Mouse (Mus musculus) neutrophil, adult 5-6 weeks (primary cell): ENCODE measurements around the gene Gba2. TPM values are rescaled to one million over a fixed set of nuclear protein-coding genes. Genes with fewer than 3 reads are reported as not detected.
A peak's percentile ranks its signal among the peaks of the same experiment; 100 is the strongest.
"Not testable (repeated sequence)": the region's sequence is repeated elsewhere in the genome, so short reads cannot be mapped to it uniquely, and the experiment has no call there.

Experiments used
- ATAC-seq: fragments of 151-379, 151-347 bp; 2 replicates; pipeline ENCODE4 v1.8.0; 2017; ENCODE audit warnings: mild to moderate bottlenecking, moderate TSS enrichment; ENCODE audit not compliant: insufficient number of reproducible peaks, poor library complexity, low FRiP score, severe bottlenecking; ENCODE audit errors: extremely low read depth
- total RNA-seq: library from RNA; stranded (forward); fragments of 200-1000 nt; gene quantifications from 2 replicates; pipeline ENCODE4 v1.2.3, GENCODE M21; 2017

Gba2 gene
- total RNA-seq, 1 experiment from 2014 or later = 22.2 TPM

DNA sequence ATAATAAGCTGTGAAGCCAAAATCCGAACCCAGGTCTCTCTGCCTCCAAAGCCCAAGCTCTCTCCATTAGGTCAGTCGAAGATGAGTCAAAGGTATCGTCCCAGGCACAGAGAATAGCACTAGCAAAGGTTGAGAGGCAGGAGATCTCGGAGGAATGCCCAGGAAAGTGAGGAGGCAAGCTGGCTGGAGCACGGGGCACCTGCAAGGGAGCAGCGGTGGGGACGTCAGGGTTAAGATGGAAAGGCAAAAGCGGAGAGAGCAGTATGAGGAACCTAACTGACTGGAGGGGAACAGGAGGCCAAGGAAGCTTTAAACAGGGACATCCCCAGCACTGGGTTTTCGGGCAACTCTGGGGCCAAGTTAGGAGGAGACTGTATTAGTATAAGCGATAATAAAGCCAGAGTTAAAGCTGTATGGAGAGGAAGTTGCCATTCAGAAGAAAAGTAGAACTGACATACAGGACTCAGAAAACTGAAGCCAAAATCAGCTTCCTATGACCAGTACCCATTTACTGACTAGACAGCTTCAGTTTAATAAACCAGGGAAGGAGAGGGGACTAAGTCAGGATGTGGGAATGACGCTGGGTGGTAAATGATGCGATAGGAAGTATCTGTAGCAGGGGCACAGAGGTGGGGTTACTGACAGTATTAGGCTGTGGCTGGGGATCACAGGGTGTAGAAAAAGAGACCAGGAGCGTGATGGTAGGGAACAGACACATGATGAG is 19.0 kb downstream of the Gba2 start:
- ATAC-seq = no peak

DNA sequence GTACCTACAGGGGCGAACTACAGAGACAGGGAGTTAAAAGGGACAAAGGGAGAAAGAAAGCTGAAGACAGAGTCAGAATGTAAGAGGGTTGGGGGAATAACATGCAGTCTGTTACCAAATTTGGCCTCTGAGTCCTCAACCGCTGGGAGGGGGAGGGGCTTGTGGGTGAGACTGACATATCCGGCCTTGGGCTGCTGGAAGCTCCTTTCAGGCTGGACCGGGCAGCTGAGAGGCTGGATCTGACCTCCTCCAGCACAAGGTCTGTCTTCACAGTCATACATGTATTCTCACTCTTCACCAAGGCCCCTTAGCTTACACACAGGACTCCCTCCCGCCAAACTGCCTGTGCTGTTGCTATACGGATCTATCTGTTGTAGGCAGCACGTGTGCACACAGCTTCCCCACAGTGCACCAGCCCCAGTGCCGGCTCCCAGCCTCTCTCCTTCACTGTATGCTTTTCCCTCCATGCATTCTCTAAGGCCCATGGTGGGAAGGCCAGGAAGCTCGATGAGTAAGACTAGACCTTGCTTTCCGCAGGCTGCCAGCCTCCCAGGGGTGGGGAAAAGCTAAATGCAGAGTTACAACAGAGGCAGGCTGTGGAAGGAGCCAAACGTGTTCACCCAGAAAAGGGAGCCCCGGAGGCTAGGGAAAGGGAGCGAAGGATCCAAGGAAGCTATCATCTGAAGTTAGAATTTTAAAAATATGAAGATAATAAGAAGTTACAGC is 19.9 kb downstream of the Gba2 start:
- ATAC-seq = no peak

DNA sequence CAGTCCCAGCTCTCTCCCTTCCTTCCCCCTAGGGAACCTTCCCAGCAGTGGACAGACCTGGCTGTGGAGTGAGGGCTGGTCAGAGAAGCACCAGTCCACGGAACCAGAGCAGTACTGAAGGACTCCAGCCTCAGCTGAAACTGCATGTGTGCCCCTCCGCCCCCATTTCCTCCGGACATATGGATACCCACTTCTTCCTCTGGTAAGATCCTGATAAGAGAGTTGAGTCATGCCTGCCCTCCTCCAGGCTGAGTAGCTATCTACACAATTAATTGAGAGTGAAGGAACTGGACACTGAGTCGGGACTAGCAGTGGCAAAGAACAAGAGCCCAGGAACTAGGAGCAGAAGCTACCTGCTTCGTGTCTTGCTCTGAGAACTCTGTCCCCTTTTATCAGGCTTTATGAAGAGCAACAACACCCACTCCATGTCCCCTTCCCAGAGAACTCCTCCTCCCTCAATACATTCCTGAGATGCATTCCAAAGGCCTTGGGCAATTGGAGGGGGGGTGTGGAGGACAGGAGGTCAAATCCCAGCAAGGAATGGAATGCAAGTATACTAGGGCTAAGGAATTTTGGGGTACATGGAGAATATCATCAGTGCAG is 20.5 kb downstream of the Gba2 start:
- no peak for ATAC-seq

DNA sequence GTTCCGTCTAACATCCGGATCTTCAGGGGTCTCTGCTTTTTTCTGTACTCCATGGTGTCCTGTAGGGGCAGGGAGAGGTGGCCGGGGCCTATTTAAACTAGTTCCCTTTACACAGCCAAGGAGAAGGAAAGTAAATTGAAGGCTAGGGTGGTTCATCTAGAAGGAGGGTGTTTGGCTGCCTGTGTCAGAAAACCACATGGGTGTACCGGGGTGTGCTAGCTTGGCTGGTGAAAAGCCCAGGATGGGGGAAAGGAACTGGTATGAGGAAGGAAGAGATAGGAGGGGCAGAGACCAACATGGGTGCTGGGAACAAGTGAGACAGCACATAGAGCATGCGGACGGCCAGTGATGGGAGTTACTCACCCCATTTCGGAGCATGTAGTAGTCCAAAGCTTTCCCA is 22.7 kb downstream of the Gba2 start:
- no peak for ATAC-seq

DNA sequence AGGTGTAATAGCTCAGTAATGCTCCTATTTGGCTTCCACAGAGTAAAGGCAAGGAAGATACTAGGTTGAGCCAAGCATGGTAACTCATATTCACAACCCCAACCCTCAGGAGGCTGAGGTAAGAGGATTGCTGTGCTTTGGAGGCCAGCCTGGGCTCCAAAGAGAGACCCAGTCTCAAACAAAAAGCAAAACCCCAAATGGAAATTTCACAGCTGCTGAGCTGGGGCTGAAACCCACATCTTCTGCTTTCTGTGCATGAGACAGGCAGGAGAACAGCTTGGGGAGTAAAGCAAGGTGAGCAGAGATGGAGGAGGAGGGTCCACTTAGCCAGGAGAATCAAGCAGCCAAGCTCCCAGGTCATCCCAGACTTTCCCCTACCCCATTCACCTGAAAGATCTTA is 24.8 kb downstream of the Gba2 start:
- ATAC-seq = no peak

DNA sequence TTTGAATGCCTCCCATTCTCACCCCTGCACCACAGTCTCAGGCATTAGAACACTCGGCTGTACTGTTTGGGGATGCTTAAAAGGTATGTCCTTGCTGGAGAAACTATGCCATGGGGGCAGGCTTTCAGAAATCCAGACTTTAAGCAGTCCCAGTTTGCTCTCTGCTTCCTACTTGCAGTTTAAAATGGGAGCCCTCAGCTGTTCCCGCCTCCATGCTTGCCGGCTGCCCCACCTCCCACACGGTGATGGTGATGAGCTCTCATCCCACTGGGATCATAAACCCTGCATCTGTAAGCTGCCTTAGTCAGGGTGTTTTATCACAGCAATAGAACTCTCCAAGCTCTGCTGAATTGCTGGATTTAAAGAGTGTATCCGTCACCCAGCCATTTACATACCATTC is 26.2 kb downstream of the Gba2 start:
- no peak for ATAC-seq

DNA sequence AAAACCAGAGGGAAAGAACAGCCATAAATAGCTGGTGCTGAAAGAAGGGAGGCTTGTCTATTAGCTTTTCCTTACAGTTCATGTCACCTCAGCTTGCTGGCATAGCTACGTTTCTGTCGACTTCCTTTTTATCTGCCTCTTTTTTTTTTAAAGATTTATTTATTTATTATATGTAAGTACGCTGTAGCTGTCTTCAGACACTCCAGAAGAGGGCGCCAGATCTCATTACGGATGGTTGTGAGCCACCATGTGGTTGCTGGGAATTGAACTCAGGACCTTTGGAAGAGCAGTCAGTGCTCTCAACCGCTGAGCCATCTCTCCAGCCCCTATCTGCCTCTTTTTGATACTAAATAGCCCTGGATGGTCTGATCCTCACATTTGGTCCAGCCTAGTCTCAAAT is 26.8 kb downstream of the Gba2 start:
- ATAC-seq = not testable (repeated sequence)

DNA sequence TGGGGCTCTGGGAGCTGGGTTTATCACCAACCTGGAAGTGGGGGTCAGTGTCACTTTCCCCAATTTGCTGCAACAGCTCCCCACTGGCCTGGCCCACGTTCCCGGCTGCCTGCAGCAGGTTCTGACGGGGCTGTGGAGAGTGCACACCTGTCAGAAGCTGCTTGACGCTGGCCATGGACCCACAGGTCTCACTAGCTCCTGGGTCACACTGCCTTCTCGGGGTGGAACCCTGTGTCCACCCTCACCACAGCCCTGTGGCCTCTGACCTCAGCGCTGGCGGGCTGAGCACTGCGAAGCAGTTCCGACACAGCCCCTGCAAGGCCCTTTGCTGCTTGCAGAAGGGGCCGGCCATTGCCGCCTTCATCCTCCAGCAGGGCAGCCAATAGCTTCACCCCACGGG is 29.6 kb downstream of the Gba2 start:
- ATAC-seq = no peak

DNA sequence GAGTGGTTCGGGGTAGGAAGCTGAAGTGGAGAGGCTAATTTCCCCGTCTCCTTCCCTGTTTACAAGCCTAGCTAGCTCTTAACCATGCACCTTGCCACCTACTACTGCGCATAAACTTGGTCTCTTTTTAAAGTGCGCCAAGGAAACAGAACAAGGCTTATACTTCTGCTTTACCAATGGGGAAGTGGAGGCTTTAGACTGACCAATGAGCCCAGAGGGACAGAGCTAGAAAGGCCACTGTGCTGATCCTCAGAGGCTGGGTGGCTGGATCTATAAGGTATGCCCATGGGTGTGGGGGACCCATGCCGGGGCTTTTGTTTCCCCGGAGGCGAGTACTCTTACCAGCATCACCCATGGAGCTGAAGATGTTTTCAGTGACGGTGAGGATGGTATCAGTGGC is 31.5 kb downstream of the Gba2 start:
- peak; percentile 34; the same call in 1 of the 2 replicates for ATAC-seq

DNA sequence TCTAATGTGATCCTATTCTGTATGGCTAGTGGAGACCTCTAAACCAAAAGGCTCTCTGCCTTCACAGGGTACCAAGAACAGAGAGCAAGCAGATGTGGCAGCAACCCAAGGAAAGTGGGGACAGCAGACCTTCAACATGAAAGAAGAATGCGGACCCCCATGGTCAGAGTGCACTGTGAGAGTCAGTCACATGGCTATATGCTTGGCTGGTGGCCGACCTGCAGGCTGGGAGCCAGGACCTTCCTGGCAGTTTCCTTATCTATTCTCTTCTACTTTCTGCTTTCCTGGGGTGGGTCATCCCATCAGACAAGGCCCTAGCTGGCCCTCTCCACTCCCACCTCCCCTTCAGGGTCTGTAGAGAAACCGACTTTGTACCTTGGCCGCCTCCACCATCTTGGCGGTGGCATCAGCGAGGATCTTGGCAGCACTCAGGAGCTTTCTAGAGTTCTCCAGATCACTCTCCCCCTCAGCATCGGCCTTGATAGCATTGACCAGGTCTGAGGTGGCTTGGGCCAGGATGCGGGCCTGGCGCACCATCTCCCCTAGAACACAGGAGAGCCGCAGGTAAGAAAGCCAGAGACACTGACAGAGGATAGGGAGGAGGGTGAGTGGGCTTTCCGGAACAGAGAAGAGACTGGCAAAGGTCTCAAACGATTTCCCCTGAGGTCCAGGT is 32.2 kb downstream of the Gba2 start:
- no peak for ATAC-seq

DNA sequence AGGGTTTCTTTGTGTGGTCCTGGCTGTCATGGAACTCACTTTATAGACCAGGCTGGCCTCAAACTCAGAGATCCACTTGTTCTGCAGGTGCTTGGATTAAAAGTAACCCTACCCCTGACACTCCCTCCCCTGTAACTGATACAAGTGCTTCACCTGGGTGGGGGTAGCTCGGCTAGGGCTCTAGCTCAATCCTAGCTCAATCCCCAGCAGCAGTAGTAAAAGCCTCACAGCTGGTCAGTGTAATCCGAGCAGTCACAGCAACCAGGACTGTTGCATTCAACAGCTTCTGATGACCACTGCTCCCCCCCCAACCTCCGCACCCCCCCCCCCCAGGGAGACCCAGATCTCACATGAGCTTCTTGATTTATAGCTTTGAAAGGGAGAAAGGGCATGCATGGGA is 36.6 kb downstream of the Gba2 start:
- ATAC-seq = no peak

DNA sequence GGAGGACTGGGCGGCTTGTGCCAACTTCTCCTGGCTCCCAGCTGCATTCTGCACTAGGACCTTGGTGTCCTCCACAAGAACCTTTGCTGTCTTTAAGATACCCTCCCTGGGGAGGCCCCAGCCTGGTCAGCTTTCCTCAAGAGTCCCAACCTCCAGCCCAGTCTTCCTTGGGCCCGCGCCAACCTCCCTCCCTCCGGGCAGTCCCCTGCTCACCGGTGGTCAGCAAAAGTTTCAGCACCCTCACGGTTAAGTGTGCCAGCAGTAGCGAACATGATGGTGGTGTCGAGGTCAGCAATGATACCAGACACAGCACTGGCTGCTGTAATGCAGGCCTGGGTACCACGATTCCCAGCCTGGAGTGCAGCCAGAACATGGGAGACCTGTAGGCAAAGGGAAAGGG is 42.6 kb downstream of the Gba2 start:
- no peak for ATAC-seq

DNA sequence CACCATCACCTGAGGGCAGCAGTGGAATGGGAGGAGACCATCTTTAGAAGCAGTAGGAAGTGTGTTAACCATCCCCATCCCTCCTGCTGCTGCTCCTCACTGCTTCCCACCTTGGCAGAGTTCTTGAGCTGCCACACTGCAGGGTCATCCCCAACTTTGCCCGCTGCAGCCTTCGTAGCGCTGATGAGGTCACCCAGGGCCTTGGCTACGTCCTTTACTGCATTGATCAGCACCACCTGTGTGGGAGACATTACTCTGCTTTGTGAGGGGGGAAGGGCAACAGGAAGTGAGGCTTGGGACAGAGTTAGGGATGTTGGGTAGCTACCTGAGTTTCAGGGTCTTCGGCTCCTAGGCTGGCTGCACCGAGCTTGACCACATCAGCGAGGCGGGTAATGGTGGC is 43.0 kb downstream of the Gba2 start:
- ATAC-seq = no peak

DNA sequence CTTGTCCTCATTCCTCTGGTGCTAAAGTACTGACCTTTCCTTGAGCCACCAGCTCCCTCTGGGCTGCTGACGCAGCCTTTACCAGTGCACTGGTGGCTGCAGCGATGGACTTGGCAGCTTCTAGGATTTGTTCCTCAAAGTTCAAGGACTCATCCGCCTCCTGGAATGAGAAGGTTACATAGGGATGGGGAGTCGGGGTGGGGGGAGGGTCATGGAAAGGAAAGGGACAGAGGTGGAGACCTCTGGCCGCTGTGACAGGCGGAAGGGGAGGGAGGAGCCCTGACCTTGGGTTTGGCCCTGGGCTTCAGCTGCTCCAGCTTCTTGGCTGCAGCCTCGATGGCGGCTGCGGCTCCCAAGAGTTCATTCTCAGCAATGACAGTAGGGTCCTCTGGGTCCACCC is 45.4 kb downstream of the Gba2 start:
- ATAC-seq = no peak

DNA sequence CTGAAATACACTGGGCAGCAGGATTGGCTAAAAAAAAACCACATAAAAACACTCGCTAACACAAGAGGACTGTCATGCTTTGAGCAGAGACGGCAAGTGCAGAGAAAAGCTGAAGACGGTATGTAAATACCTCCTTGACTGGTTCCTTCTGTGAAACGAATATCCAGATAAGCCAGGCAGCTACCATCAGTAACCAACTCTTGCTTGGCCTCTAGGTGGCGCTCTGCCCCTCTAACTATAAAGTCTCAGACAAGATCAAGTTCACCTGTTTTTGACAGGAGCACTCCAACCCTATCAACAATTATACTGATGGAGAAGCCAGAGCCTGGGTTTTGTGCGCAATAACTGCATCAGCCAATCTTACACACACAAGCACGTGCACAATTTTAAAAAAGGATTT is 48.1 kb downstream of the Gba2 start:
- peak; percentile 57; the same call in 1 of the 2 replicates for ATAC-seq

DNA sequence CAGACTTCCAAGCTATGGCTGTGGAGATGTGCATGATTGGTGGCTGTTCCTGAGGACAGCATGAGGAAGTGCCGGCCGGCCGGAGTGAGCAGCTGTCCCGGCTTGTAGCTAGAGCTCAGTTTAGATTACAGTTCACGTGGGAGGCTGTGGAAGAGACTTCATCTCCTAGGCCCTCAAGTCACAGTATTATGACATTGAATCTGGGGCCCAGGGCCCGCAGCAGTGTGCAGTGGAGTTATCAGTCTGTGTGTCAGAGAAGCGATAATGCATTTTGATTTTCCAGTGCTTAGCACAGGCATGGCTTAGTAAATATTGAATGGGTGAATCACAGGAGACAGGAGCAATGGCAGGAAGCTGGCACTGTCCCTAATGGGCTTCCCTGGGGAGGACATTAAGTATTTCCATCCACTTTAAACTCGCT is 48.6 kb downstream of the Gba2 start:
- no peak for ATAC-seq

DNA sequence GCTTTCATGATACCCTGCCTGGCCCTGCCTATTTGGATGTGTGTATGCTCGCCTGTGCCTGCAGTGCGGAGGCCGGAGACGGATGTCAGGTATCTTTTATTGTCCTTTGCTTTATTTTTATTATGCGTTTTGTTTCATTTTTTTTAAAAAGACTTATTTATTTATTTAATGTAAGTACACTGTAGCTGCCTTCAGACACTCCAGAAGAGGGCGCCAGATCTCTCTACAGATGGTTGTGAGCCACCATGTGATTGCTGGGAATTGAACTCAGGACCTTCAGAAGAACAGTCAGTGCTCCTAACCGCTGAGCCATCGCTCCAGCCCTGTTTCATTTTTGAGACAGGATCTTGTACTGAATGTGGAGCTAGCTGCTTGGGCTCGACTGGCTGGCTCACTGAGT is 50.2 kb downstream of the Gba2 start:
- ATAC-seq = no peak

DNA sequence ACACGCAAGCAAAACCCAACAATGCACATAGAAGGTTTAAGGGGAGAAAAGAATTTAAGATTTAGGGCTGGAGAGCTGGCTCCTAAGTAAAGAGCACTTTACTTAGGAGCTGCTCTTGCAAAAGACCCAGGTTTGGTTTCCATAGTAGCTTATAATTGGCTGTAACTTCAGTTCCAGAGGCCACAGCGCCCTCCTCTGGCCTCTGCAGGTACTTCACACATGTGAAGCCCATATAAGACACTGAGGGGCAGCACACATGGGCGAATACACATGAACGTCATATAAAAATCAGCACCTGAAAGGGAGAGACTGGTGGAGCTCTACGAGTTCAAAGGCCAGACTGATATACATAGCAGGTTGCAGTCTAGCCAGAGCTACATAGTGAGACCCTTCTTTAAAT is 50.8 kb downstream of the Gba2 start:
- no peak for ATAC-seq

DNA sequence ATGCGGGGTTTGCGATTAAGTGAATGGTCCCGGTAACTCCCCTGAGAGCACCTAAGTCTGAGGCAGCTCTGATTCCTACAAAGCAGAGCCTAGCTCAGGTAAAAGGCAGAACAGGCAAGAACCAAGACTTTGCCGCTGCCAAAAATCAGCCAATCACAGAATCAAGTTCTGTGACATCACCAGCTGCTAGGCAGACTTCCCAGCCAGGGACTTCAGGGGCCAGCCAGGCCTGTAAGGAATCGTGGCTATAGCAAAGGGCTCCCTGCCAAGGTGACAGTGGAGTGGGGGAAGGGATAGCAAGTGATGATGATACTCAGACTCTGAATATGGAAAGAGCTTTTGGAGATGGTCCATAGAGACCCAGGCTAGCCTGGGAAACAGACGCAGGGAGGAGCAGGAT is 58.7 kb downstream of the Gba2 start:
- ATAC-seq = peak; percentile 66

DNA sequence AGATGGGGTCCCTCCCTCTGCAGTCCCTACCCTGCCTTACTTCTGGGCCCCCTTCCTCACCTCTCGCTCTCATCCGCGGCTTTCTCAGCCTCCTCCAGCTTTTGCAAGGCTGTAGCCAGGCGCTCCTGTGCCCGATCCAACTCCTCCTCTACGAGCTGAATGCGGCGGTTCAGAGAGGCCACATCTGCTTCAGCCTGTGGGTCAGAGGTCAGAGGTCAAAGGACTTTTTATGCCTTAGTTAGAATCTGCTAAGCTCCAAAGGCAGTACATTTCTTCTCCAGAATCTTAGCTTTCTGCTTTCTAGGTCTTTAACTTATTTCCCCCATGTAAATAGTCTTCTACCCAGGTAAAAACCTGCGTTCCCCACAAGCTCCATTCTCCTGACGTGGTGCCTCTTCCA is 59.1 kb downstream of the Gba2 start:
- ATAC-seq = no peak
